Mouse (Mus musculus) hindbrain, postnatal 0 days (tissue): ENCODE measurements around the gene Ikzf4. TPM values are rescaled to one million over a fixed set of nuclear protein-coding genes. Genes with fewer than 3 reads are reported as not detected.

Experiments used
- ATAC-seq: fragments of 200-750 bp; cut with Nextera tagmentation; 2 replicates; pipeline ENCODE4 v1.8.0; 2017; ENCODE audit warnings: mild to moderate bottlenecking, moderate TSS enrichment, moderate library complexity
- DNase-seq: peaks from one replicate; pipeline ENCODE4 v3.0.0-alpha.2; 2015; ENCODE audit warnings: low spot score
- H3K27ac ChIP-seq: fragments of 300-500 bp; sonication (generic); 2 replicates; pipeline ENCODE4 v1.5.1; 2014; ENCODE audit warnings: mild to moderate bottlenecking
- H3K27me3 ChIP-seq: fragments of 300-500 bp; sonication (generic); 2 replicates; pipeline ENCODE4 v1.6.1; 2014; ENCODE audit warnings: low read length, mixed read lengths; ENCODE audit not compliant: insufficient read depth
- H3K36me3 ChIP-seq: fragments of 300-500 bp; sonication (generic); 2 replicates; pipeline ENCODE4 v1.6.1; 2014; ENCODE audit warnings: low read length, mixed read lengths; ENCODE audit not compliant: insufficient read depth
- H3K4me1 ChIP-seq: fragments of 300-500 bp; sonication (generic); 2 replicates; pipeline ENCODE4 v1.6.1; 2014; ENCODE audit warnings: antibody characterized with exemption, low read length, mixed read lengths; ENCODE audit not compliant: insufficient read depth
- H3K4me2 ChIP-seq: fragments of 300-500 bp; sonication (generic); 2 replicates; pipeline ENCODE4 v1.6.1; 2014; ENCODE audit warnings: low read depth, mild to moderate bottlenecking, low read length, moderate library complexity, mixed read lengths
- H3K4me3 ChIP-seq: fragments of 300-500 bp; sonication (generic); 2 replicates; pipeline ENCODE4 v1.5.1; 2014; ENCODE audit warnings: low read length
- H3K9ac ChIP-seq: fragments of 300-500 bp; sonication (generic); replicated peaks from 2 replicates; pipeline ENCODE4 v1.6.1; 2014; ENCODE audit warnings: mild to moderate bottlenecking, low read length, moderate library complexity, mixed read lengths
- H3K9me3 ChIP-seq: fragments of 300-500 bp; sonication (generic); 2 replicates; pipeline ENCODE4 v1.6.1; 2016; ENCODE audit warnings: low read length, mixed read lengths
- CTCF ChIP-seq: IDR thresholded peaks from 2 replicates; pipeline ENCODE4 v1.5.1; 2016; ENCODE audit warnings: antibody characterized with exemption, control low read depth, low read depth
- WGBS: fragments of 180-500 bp; shearing (Covaris S2); extraction: QIAGEN DNeasy Blood & Tissue Kit; methylation state at CpG from one replicate; pipeline ENCODE4 v1.1.7; 2014; 5-methylcytosine and 5-hydroxymethylcytosine counted together
- polyA plus RNA-seq: library from polyadenylated mRNA; unstranded; fragments of >200 nt; fragmentation: Nextera tagmentation; extraction: Ambion mirVana; gene quantifications from 2 replicates; pipeline ENCODE4 v1.2.1, GENCODE M21; 2015
- total RNA-seq: library from RNA; depleted of rRNA; stranded (reverse); fragments of >200 nt; gene quantifications from 2 replicates; pipeline ENCODE4 v1.2.3, GENCODE M21; 2014

Ikzf4 gene
- total and polyA plus RNA-seq, 2 experiments from 2014 or later, result 9.8 to 11.0 TPM

DNA sequence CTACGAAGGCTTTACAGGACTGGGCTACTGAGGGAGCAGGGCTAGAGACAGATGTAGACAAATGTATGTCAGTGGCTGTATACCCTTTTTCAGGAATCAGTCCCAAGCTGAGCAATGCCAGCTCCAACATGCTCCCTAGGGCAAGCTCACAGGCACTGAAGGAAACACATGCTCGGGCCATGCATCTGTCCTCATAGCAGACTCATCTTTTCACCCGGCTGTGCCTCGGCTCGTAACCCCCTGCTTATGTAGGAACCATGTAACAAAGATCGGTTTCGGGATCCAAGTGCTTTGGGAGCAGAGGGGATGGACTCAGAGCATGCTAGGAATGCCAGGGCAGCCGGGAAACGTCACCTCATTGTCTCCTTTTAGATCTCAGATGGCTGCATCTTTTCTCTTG, 13.7 kb upstream of the Ikzf4 start:
- H3K9ac ChIP-seq, result no peak overlapping the region
- no peak overlapping the region for H3K4me2 ChIP-seq
- no peaks in the 10 kb centered on the region for H3K27me3 ChIP-seq
- no peaks in the 10 kb centered on the region for H3K9me3 ChIP-seq
- DNase-seq, result no peak
- no peak for TF ChIP-seq CTCF
- H3K4me3 ChIP-seq, result no peak overlapping the region
- no peaks in the 10 kb centered on the region for H3K36me3 ChIP-seq
- no peak for ATAC-seq
- WGBS, result 42% methylated on average over 9 of the region's 9 CpGs
- no peak overlapping the region for H3K27ac ChIP-seq
- H3K4me1 ChIP-seq, result no peaks in the 10 kb centered on the region

DNA sequence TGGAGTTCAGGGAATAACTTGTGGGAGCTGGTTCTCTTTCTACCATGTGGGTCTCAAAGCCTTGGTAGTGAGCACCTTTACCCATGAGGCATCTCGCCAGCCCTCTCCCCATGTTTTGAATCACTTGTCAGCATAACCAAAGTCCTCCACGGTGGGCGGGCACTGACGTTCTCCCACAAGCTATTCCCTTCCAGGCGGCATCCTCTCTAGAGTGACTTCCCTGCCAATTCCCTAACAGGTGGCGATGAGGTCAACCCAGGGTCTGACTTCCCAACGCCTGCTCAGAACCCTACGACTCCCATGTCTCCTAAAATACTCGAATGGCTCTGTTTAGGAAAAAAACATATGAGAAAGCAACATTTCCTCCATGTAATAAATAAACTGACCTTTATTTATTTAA, 12.1 kb upstream of the Ikzf4 start:
- no peak for ATAC-seq
- Histone ChIP-seq H3K9ac (no peak overlapping the region), H3K4me1 (no peaks in the 10 kb centered on the region), H3K36me3 (no peaks in the 10 kb centered on the region), H3K4me2 (no peak overlapping the region), H3K4me3 (no peak overlapping the region), H3K27ac (no peak overlapping the region), H3K9me3 (no peaks in the 10 kb centered on the region), H3K27me3 (no peaks in the 10 kb centered on the region)
- DNase-seq, result no peak
- no peak for TF ChIP-seq CTCF
- 64% methylated on average over 9 of the region's 9 CpGs for WGBS

DNA sequence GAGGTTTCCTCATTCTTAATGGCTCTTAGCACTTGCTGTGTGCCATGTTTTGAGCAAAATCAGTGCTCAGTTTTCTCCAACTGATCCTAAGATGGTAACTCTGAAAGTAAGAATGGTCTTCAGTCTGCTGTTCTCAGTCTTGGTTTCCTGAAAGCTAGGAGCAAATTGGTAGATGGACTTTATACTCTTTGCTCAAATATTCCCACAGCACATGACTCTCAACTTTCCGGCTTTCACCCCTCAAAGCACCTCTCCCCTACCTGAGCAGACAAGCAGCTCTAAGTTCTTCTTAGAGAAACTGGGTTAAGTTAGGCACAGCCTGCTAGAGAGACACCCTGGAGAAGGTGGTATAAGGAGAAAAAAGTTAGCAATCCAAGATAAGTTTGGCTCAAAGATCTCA, 10.9 kb upstream of the Ikzf4 start:
- H3K9me3 ChIP-seq, result no peaks in the 10 kb centered on the region
- ATAC-seq, result no peak
- no peaks in the 10 kb centered on the region for H3K27me3 ChIP-seq
- no peaks in the 10 kb centered on the region for H3K36me3 ChIP-seq
- H3K9ac ChIP-seq, result no peak overlapping the region
- H3K4me2 ChIP-seq, result no peak overlapping the region
- no peak for TF ChIP-seq CTCF
- 98% methylated on average over 1 of the region's 1 CpGs for whole genome bisulfite sequencing
- no peak for DNase-seq
- H3K4me3 ChIP-seq, result no peak overlapping the region
- H3K4me1 ChIP-seq, result no peaks in the 10 kb centered on the region
- H3K27ac ChIP-seq, result no peak overlapping the region

DNA sequence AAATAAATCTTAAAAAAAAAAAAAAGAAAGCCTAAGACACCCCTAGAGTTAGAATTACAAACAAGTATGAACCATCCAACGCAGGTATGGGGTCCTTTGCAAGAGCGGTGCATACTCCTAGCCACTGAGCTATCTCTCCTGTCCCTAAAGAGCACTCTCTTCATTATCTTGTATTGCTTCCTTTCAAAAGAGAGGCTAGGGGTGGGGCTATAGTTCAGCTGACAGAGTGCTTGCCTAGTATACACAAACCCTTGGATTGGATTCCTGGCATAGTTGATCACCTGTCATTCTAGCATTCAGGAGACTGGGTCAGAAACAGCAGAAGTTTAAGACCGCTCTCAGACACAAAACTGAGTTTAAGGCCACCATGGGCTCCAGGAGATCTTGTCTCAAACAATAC, 9.5 kb upstream of the Ikzf4 start:
- no peak for ATAC-seq
- WGBS, result 92% methylated on average over 3 of the region's 3 CpGs

DNA sequence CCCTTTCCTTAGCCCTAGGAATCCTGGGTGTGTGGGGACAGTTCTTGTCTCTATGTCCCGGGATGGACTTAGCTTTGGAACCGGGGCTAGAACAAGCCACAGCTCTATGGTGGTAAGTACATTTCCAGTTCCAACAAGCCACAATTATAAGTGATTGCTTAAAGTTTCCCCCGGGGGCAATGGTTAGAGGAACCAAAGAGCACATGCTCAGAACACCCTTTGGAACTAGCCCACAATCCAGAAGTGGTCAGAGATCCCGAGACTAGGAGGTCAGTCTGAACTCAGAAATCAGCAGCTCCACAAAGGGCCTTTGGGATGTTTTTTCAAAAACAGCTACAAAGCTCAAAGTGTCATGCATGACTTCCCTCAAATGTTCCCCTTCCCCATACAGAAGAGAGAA, 8.1 kb upstream of the Ikzf4 start:
- TF ChIP-seq CTCF, result no peak
- 75% methylated on average over 4 of the region's 4 CpGs for WGBS

More for the DNA sequence above, 9.5 kb upstream of the Ikzf4 start:
- no peaks in the 10 kb centered on the region for H3K4me1 ChIP-seq
- no peaks in the 10 kb centered on the region for H3K9me3 ChIP-seq
- H3K4me2 ChIP-seq, result no peak overlapping the region
- no peaks in the 10 kb centered on the region for H3K36me3 ChIP-seq
- no peak for DNase-seq
- no peak overlapping the region for H3K27ac ChIP-seq
- H3K4me3 ChIP-seq, result no peak overlapping the region
- no peak for TF ChIP-seq CTCF
- no peak overlapping the region for H3K9ac ChIP-seq
- H3K27me3 ChIP-seq, result no peaks in the 10 kb centered on the region

DNA sequence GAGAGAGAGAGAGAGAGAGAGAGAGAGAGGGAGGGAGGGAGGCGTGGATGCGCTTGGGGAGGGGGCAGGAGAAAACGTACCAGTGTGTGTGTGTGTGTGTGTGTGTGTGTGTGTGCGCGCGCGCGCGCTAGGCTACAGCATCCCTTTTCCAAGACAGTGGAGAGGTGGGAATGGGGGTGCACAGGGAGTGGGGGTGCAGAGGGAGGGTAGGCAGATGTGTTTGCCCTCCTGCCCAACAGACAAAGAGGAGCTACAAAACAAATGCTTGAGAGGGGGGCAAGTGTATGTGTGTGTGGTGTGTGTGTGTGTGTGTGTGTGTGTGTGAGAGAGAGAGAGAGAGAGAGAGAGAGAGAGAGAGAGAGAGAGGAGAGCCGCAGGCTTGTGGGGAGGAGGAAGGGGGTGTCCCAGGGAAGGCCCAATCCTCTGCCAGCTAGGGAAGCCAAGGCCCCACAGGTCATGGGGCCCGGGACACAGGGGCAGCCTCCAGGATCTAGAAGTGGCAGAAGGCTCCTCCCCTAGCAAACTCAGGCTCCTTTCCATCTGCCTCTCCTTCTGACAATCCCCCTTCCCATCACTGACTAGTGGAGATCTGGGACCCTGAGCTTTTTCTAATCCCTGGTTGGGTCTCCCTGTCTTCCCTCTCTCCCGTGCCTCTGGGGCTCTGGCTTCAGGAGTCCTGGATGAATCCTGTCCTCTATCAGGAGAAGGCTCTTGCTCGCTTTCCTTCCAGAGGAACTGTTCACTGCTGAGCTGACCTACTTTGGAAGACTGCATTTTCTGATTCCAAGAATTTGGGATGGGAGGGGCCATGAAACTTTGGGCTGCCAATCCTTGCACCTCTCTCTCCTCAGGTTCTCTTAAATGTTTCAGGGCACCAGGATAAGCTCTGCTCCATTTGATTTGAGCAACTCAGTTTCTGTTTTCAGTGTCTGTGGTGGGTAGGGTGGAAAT, 623 bp upstream of the Ikzf4 start:
- TF ChIP-seq CTCF, result no peak
- peak; percentile 78 for ATAC-seq
- Histone ChIP-seq H3K27ac (peak overlapping the region; percentile 83), H3K9me3 (no peaks in the 10 kb centered on the region), H3K27me3 (no peaks in the 10 kb centered on the region), H3K4me1 (peaks cover 13% of the 10 kb centered on the region; the same call in 1 of the 2 replicates), H3K4me3 (peak overlapping the region; percentile 55), H3K4me2 (peak overlapping the region; percentile 66), H3K36me3 (peaks cover under 1% of the 10 kb centered on the region; the same call in 1 of the 2 replicates), H3K9ac (peak overlapping the region; percentile 53)
- 5% methylated on average over 12 of the region's 13 CpGs for WGBS
- DNase-seq, result peak; percentile 79

More for the DNA sequence above, 8.1 kb upstream of the Ikzf4 start:
- H3K4me2 ChIP-seq, result no peak overlapping the region
- ATAC-seq (no peak), DNase-seq (no peak)
- no peak overlapping the region for H3K4me3 ChIP-seq
- no peak overlapping the region for H3K27ac ChIP-seq
- H3K9me3 ChIP-seq, result no peaks in the 10 kb centered on the region
- H3K27me3 ChIP-seq, result no peaks in the 10 kb centered on the region
- no peak overlapping the region for H3K9ac ChIP-seq
- no peaks in the 10 kb centered on the region for H3K36me3 ChIP-seq
- H3K4me1 ChIP-seq, result no peaks in the 10 kb centered on the region

DNA sequence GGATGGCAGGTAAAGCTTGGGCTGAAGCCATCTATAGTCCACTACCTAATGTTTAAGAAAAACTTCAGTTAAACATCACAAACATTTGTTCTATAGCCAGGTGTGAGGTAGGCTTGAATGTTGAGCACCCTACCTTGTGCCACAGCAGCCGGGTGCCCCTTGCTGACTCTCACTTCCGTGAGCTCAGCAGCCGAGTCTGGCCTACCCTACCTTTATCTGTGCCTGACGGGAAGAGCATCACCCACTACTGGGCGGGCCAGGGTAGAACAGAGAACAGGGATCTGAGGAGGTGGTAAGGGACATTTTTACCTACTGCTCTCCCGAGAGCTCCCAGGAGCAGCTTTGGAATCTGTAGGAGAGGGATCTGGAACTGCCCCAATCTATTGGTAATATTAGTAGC, 3.0 kb downstream of the Ikzf4 start:
- H3K36me3 ChIP-seq, result peaks cover 17% of the 10 kb centered on the region; the same call in 1 of the 2 replicates
- H3K4me2 ChIP-seq, result peak overlapping the region; percentile 66; the same call in 1 of the 2 replicates
- H3K27ac ChIP-seq, result no peak overlapping the region
- no peak for ATAC-seq
- H3K9me3 ChIP-seq, result no peaks in the 10 kb centered on the region
- no peak for DNase-seq
- H3K27me3 ChIP-seq, result no peaks in the 10 kb centered on the region
- H3K4me1 ChIP-seq, result peaks cover 13% of the 10 kb centered on the region; the same call in 1 of the 2 replicates
- WGBS, result 89% methylated on average over 6 of the region's 6 CpGs
- no peak for TF ChIP-seq CTCF
- H3K4me3 ChIP-seq, result no peak overlapping the region
- H3K9ac ChIP-seq, result no peak overlapping the region
